Mouse (Mus musculus): ENCODE measurements around the gene Camk2n1. TPM values are rescaled to one million over a fixed set of nuclear protein-coding genes. Genes with fewer than 3 reads are reported as not detected.

The Camk2n1 gene
- polyA plus RNA-seq, 1 experiment from 2014 or later, result 2.9 TPM

GRCm38 (mm10) chr4:138444941-138445340 is 9.2 kb upstream of the Camk2n1 start:
- WGBS, result 22% methylated on average over 5 of the region's 5 CpGs
- Histone ChIP-seq H3K4me3 (ENCODE audit: low read length) (no peak overlapping the region), H3K4me1 (replicated peaks; ENCODE audit: control insufficient read depth, insufficient read depth, low read length) (no peaks in the 10 kb centered on the region), H3K4me2 (ENCODE audit: low read depth, low read length) (no peak overlapping the region), H3K27me3 (ENCODE audit: control insufficient read depth, insufficient read depth, low read depth, low read length) (no peaks in the 10 kb centered on the region), H3K36me3 (ENCODE audit: control insufficient read depth, insufficient read depth, low read length) (peaks cover 12% of the 10 kb centered on the region), H3K9ac (ENCODE audit: low read length) (no peak overlapping the region), H3K9me3 (ENCODE audit: control insufficient read depth, low read length) (no peaks in the 10 kb centered on the region), H3K27ac (ENCODE audit: low read length) (no peak overlapping the region)
- ATAC-seq (ENCODE audit: low read depth), result no peak

DNA sequence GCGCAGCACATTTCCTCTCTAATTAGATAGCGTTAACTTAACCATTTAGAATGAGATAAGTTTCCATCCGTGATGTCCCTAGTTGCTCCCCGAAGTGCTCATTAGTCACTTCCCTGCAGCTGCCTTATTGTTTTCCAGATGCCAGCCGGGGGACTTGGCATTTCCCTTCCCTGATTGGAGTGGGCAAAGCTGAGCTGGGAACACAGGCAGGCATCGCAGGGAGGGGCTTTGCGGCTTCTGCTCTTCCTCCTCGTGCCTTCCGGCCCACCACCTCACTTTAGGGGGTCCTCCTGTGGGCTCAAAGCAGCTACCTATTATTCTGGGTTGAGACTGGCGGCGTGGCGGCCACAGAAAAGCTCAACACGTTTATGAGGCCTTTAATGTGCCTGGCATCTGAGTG is 7.1 kb upstream of the Camk2n1 start:
- Histone ChIP-seq H3K4me3 (ENCODE audit: low read length) (no peak overlapping the region), H3K9me3 (ENCODE audit: control insufficient read depth, low read length) (no peaks in the 10 kb centered on the region), H3K4me2 (ENCODE audit: low read depth, low read length) (no peak overlapping the region), H3K27me3 (ENCODE audit: control insufficient read depth, insufficient read depth, low read depth, low read length) (0 out of 2 replicates have a peak, but pooled peaks cover 2% of the 10 kb centered on the region), H3K27ac (ENCODE audit: low read length) (no peak overlapping the region), H3K36me3 (ENCODE audit: control insufficient read depth, insufficient read depth, low read length) (no peaks in the 10 kb centered on the region), H3K4me1 (replicated peaks; ENCODE audit: control insufficient read depth, insufficient read depth, low read length) (no peaks in the 10 kb centered on the region), H3K9ac (ENCODE audit: low read length) (no peak overlapping the region)
- WGBS, result 23% methylated on average over 13 of the region's 13 CpGs
- no peak for ATAC-seq (ENCODE audit: low read depth)

DNA sequence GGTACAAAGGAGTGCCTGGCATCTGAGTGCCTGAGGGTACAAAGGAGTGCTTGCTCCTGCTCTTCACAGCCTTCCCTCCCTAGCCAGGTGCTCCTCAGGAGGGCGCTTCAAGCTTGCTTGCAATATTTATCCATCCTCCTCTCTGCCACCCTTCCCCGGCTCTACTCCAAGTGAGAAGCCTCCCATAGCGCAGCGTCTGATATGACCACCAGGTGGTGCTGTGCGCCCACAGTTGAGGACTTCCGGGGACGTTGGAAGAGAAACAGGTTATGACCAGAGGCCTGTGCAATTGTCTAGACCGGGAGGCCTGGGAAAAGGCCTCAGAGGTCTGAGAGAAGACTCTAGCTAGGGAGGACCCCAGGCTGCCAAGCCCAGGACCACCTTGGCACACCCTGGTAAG is 6.7 kb upstream of the Camk2n1 start:
- Histone ChIP-seq H3K9me3 (ENCODE audit: control insufficient read depth, low read length) (no peaks in the 10 kb centered on the region), H3K9ac (ENCODE audit: low read length) (peak overlapping the region; percentile 42; the same call in 1 of the 2 replicates), H3K27me3 (ENCODE audit: control insufficient read depth, insufficient read depth, low read depth, low read length) (0 out of 2 replicates have a peak, but pooled peaks cover 3% of the 10 kb centered on the region), H3K27ac (ENCODE audit: low read length) (no peak overlapping the region), H3K4me2 (ENCODE audit: low read depth, low read length) (no peak overlapping the region), H3K4me1 (replicated peaks; ENCODE audit: control insufficient read depth, insufficient read depth, low read length) (no peaks in the 10 kb centered on the region), H3K36me3 (ENCODE audit: control insufficient read depth, insufficient read depth, low read length) (no peaks in the 10 kb centered on the region), H3K4me3 (ENCODE audit: low read length) (no peak overlapping the region)
- 0% methylated on average over 8 of the region's 8 CpGs for WGBS
- peak; percentile 72 for ATAC-seq (ENCODE audit: low read depth)

DNA sequence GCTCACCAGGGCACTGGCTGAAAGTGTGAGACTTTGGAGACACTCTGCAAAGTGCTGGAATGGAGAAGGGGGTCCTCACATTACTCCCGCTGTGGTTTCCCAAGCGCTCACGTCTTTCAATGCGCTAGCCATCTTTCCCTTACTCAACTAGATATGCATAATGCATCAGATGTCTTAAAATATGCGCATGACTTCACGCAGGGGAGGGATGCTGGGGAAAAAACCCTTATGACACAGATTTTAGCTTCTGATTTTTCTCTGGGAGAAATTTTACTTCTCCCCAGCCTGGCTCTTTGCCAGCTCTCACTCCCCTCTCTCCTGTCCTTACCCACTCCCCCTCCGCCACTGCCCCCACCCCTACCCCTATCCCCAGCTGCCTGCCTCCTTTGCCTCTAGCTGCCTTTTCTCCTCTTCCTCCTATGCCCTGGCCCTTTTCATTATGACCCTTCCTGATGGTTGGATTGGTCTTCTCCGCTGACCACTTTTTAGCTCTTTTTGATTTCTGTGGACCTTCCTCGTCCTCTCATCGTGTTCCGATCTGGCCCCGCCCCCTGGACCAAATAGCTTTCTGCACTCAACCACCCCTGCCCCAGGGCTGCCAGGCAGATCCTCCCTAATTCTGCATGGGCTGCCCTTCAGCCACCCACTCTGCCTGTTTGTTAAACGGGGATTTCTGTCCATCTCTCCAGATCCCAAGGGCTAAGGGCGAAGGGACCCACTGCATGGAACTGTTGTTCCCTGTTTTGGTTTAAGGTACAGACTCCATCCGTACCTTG is 6.1 kb upstream of the Camk2n1 start:
- Histone ChIP-seq H3K9ac (ENCODE audit: low read length) (peak overlapping the region; percentile 42; the same call in 1 of the 2 replicates), H3K27me3 (ENCODE audit: control insufficient read depth, insufficient read depth, low read depth, low read length) (0 out of 2 replicates have a peak, but pooled peaks cover 3% of the 10 kb centered on the region), H3K27ac (ENCODE audit: low read length) (no peak overlapping the region), H3K9me3 (ENCODE audit: control insufficient read depth, low read length) (no peaks in the 10 kb centered on the region), H3K4me3 (ENCODE audit: low read length) (no peak overlapping the region), H3K4me2 (ENCODE audit: low read depth, low read length) (no peak overlapping the region), H3K4me1 (replicated peaks; ENCODE audit: control insufficient read depth, insufficient read depth, low read length) (no peaks in the 10 kb centered on the region), H3K36me3 (ENCODE audit: control insufficient read depth, insufficient read depth, low read length) (no peaks in the 10 kb centered on the region)
- 44% methylated on average over 15 of the region's 15 CpGs for WGBS
- no peak for ATAC-seq (ENCODE audit: low read depth)

GRCm38 (mm10) chr4:138448872-138449615 is 5.1 kb upstream of the Camk2n1 start:
- no peaks in the 10 kb centered on the region for H3K36me3 ChIP-seq (ENCODE audit: control insufficient read depth, insufficient read depth, low read length)
- no peak overlapping the region for H3K9ac ChIP-seq (ENCODE audit: low read length)
- no peak overlapping the region for H3K27ac ChIP-seq (ENCODE audit: low read length)
- H3K9me3 ChIP-seq (ENCODE audit: control insufficient read depth, low read length), result no peaks in the 10 kb centered on the region
- no peak overlapping the region for H3K4me2 ChIP-seq (ENCODE audit: low read depth, low read length)
- no peak overlapping the region for H3K4me3 ChIP-seq (ENCODE audit: low read length)
- no peak for ATAC-seq (ENCODE audit: low read depth)
- H3K27me3 ChIP-seq (ENCODE audit: control insufficient read depth, insufficient read depth, low read depth, low read length), result peaks cover 3% of the 10 kb centered on the region; the same call in 1 of the 2 replicates
- peaks cover 4% of the 10 kb centered on the region; the same call in 1 of the 2 replicates for H3K4me1 ChIP-seq (replicated peaks; ENCODE audit: control insufficient read depth, insufficient read depth, low read length)
- WGBS, result 56% methylated on average over 7 of the region's 7 CpGs

DNA sequence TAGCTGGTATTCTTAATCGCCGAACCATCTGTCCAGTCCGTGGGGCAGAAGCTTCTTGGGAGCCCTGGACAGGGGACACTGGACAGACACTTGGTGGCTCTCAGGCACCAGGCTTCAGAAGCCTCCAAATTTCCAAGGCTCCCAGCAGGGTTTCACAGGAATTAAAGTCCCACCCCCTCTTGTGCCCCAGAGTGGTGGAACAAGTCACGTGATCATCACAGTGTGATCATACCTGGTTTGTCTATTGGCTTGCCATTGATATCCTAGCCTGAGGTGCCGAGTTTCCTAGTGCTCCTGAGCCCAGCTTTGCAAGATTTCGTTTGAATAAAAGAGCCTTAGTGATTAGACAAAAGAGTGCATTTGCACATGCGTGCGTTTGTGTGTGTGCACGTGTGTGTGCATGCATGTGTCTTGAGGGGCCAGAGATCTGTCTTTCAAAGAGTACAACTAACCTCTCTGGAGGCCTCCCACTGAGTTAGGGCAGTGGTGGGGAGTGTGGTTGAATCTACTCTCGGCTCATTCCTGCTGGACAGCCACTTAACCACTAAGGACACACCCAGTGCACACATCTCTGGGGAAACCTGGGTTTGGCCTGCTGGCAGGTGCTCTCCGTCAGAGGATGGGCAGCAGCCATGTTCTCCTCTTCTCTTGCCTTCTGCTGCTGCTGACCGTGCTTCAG is 4.3 kb upstream of the Camk2n1 start:
- Histone ChIP-seq H3K27ac (ENCODE audit: low read length) (no peak overlapping the region), H3K9ac (ENCODE audit: low read length) (no peak overlapping the region), H3K36me3 (ENCODE audit: control insufficient read depth, insufficient read depth, low read length) (no peaks in the 10 kb centered on the region), H3K9me3 (ENCODE audit: control insufficient read depth, low read length) (no peaks in the 10 kb centered on the region), H3K4me1 (replicated peaks; ENCODE audit: control insufficient read depth, insufficient read depth, low read length) (peaks cover 4% of the 10 kb centered on the region; the same call in 1 of the 2 replicates), H3K4me3 (ENCODE audit: low read length) (no peak overlapping the region), H3K4me2 (ENCODE audit: low read depth, low read length) (no peak overlapping the region), H3K27me3 (ENCODE audit: control insufficient read depth, insufficient read depth, low read depth, low read length) (peaks cover 3% of the 10 kb centered on the region; the same call in 1 of the 2 replicates)
- WGBS, result 54% methylated on average over 12 of the region's 12 CpGs
- ATAC-seq (ENCODE audit: low read depth), result no peak

DNA sequence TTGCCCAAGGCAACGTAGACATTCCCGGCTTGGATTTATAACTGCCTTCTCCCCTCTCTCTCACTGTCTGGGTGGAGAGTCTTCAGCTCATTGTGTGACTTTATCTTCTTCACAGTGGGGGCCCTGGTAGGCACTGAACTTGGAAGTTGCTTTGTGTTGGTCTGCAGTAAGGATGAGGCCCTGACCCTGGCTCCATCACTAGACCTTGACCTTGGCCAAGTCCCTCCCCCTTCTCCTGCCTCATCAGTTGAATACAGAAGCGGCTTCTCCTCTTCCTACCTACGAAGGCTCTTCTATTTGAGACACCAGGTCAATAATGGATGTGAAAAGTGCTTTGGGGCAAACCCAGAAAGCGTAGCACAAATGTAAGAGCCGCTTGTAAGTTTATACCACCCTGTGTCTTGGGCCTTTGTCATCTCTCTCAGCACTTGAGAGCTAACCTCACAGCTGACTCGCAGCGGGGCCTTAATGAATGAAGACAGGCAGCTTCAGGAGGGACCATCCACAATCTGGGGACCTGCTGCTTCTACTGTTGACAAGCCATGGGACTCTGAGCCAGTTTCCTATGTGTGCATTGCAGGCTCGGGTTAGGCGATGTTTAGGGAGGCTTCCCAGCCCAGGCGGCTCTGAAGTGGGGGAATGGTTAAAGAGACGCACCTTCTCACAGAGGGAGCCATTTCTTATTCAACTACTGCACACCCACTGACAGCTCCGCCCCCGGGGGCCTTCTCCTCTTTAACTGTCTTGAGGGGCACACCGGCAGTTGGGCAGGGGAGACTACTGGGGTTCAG is 1.6 kb upstream of the Camk2n1 start:
- H3K9ac ChIP-seq (ENCODE audit: low read length), result no peak overlapping the region
- peaks cover 3% of the 10 kb centered on the region; the same call in 1 of the 2 replicates for H3K27me3 ChIP-seq (ENCODE audit: control insufficient read depth, insufficient read depth, low read depth, low read length)
- no peaks in the 10 kb centered on the region for H3K36me3 ChIP-seq (ENCODE audit: control insufficient read depth, insufficient read depth, low read length)
- no peak overlapping the region for H3K27ac ChIP-seq (ENCODE audit: low read length)
- peaks cover 17% of the 10 kb centered on the region for H3K4me1 ChIP-seq (replicated peaks; ENCODE audit: control insufficient read depth, insufficient read depth, low read length)
- no peaks in the 10 kb centered on the region for H3K9me3 ChIP-seq (ENCODE audit: control insufficient read depth, low read length)
- 42% methylated on average over 15 of the region's 15 CpGs for WGBS
- no peak overlapping the region for H3K4me2 ChIP-seq (ENCODE audit: low read depth, low read length)
- no peak overlapping the region for H3K4me3 ChIP-seq (ENCODE audit: low read length)
- ATAC-seq (ENCODE audit: low read depth), result no peak

- Histone ChIP-seq H3K4me2 (ENCODE audit: low read depth, low read length) (peak overlapping the region; percentile 80), H3K27ac (ENCODE audit: low read length) (peak overlapping the region; percentile 82), H3K4me1 (replicated peaks; ENCODE audit: control insufficient read depth, insufficient read depth, low read length) (peaks cover 17% of the 10 kb centered on the region), H3K9ac (ENCODE audit: low read length) (peak overlapping the region; percentile 84), H3K4me3 (ENCODE audit: low read length) (peak overlapping the region; percentile 81), H3K36me3 (ENCODE audit: control insufficient read depth, insufficient read depth, low read length) (no peaks in the 10 kb centered on the region), H3K9me3 (ENCODE audit: control insufficient read depth, low read length) (no peaks in the 10 kb centered on the region), H3K27me3 (ENCODE audit: control insufficient read depth, insufficient read depth, low read depth, low read length) (peaks cover 3% of the 10 kb centered on the region; the same call in 1 of the 2 replicates)
- 13% methylated on average over 19 of the region's 19 CpGs for WGBS
- ATAC-seq (ENCODE audit: low read depth), result no peak; the same call in 1 of the 2 replicates
Observed at GRCm38 (mm10) chr4:138453097-138453752, 889 bp upstream of the Camk2n1 start.

All from lung, embryonic 16.5 days (tissue).